Mouse (Mus musculus) CH12F3 (cell line): ENCODE measurements around the gene Olfr417.
"Not testable (repeated sequence)": the region's sequence is repeated elsewhere in the genome, so short reads cannot be mapped to it uniquely, and the experiment has no call there.

Experiments used
- in situ Hi-C: fragments of 300-500 bp; cut with MboI; formaldehyde crosslinking; loops from 2 replicates; pipeline ENCODE4 v1.14.3; 2020; ENCODE audit warnings: low sequenced_read_pairs

Olfr417 gene

GRCm38 (mm10) chr1:174364882-174365451, at the start of gene Olfr417:
Gene Olfr417, plus strand, starts transcription at chr1:174365122.
- in situ Hi-C loops = no loop called here

- in situ Hi-C loops = no loop called here
Measured at GRCm38 (mm10) chr1:174317308-174317707, 47.6 kb upstream of the Olfr417 start.

GRCm38 (mm10) chr1:174330218-174330617, 34.7 kb upstream of the Olfr417 start, which contains the start of gene Mptx1:
Gene Mptx1, plus strand, starts transcription at chr1:174330518.
- in situ Hi-C loops = no loop called here

- in situ Hi-C loops = not testable (repeated sequence)
Measured at GRCm38 (mm10) chr1:174353636-174354035, 11.3 kb upstream of the Olfr417 start.

- in situ Hi-C loops = no loop called here
Measured at GRCm38 (mm10) chr1:174354640-174355039, 10.3 kb upstream of the Olfr417 start.

- in situ Hi-C loops = no loop called here
Measured at GRCm38 (mm10) chr1:174373799-174374198, 8.9 kb downstream of the Olfr417 start.

- in situ Hi-C loops = no loop called here
Measured at GRCm38 (mm10) chr1:174390746-174391145, 25.8 kb downstream of the Olfr417 start, which contains the start of gene Olfr248. Gene Olfr248, plus strand, starts transcription at chr1:174391046.

GRCm38 (mm10) chr1:174422959-174423358, 58.0 kb downstream of the Olfr417 start:
- in situ Hi-C loops = no loop called here

GRCm38 (mm10) chr1:174423764-174424163, 58.8 kb downstream of the Olfr417 start, which contains the start of gene Olfr414:
Gene Olfr414, plus strand, starts transcription at chr1:174424064.
- in situ Hi-C loops = no loop called here
